Mouse (Mus musculus) layer of hippocampus, postnatal 25 days (tissue): ENCODE results near the gene Nphs2. TPM values are rescaled to one million over a fixed set of nuclear protein-coding genes. Genes with fewer than 3 reads are reported as not detected.
"Not testable (repeated sequence)": the region's sequence is repeated elsewhere in the genome, so short reads cannot be mapped to it uniquely, and the experiment has no call there.

Experiments
- DNase-seq, 2 experiments: peaks; one replicate each; pipeline ENCODE4 v3.0.0; 2022; ENCODE audit warnings: mixed read lengths in 2 of 2, low spot score in 1 of 2; ENCODE audit errors: extremely low spot score in 1 of 2
- total RNA-seq, 2 experiments: library from RNA; stranded (reverse); gene quantifications; 2 replicates each; pipeline ENCODE4 v1.2.3; 2021

The Nphs2 gene
- total RNA-seq, result under 1 TPM in 1 of 2 experiments, not detected in 1; 0.15 TPM

DNA sequence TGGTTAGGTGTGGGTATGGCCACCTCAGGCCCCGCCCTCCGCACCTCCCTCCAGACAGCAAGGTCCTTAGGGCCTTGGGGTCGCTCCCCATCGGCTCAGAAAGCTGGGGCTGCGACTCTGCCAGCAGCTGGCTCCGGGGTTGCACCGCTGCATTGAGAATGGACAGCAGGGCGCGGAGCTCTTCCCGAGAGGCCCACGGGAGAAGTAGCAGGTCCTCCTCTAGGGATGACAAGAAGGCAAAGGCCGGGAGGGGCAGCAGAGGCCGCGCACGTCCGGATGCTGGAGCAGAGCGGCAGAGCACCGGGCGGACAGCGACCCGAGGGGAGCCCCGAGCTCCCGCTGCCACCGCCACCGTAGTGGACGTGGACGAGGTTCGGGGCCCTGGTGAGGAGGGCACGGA is at the start of gene Nphs2:
Gene Nphs2 (plus strand): TSS at position 98 of the 400 bp plus-strand sequence.
- no peak for DNase-seq

DNA sequence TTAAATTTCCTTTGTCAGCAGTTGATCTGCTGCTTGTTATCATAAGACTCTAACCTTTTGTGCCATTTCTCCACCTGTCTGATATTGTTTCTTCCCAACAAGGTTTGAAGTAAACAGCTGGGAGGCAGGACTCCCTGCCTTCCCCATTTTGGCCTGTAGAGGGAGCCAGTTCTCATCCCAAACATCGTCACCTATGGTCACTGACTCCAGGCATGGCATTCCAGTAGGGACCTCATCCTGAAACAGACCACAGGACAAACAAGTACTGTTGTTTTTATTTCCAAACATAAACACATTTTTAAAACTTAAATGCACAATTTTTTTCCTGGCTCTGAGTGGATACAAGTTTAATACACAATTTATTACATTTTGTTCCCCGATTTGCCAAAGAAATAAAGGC is 47.2 kb upstream of the Nphs2 start:
- peak; percentile 42 to 77 for DNase-seq

DNA sequence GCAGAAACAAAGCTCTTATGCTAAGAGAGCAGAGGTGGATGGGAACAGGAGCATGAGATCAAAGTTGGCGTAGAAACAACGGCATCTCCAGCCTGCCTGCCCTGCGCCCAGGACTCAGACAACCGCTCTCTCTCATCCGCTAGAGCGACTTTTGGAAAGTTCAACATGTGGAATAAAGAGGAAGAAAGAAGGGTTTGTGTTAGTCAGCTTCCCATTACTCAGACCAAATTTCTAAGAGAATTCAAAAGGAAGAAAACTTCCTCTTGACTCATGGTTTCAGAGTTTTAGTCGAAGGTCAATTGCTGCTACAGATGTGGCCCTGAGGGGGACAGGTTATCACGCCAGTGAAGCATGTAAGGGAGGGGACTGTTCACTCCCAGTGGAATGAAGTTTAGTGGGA is 46.6 kb upstream of the Nphs2 start:
- no peak for DNase-seq

DNA sequence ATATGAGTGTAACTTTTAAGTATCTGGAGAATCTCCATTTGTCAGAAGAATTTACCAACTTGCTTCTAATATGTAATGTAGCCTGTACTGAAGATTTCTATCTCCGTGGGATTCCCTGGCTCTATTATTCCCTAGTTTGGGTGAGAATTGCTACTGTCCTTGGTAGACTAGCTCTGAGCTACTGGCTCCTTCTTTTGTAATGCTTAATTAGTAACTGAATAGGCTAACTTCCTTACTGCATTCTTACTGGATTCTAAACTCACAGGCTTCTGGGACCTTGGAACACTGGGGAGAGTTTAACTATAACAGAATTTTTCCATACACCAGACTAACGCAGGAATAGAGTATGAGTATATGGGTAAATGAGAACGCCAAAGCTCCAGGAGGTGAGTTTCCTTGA is 42.0 kb upstream of the Nphs2 start:
- not testable (repeated sequence) for DNase-seq

DNA sequence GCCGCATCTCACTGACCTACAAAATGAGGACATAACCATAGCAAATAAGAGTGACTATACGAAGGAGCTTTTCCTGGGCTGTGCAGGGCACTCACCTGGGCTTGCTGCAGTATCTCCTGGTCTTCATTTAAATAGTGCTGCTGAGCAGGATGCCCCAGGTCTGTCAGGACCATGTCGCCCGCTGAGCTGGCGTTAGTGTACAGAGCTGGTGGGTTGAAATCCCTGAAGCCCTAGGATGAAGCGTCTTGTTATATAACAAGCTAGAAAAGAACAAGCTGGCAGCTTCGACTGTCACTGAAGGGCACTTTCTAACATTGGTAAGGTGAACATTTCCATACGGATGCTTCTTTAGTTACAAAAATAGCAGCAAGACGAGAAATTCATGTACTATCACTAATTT is 40.1 kb upstream of the Nphs2 start:
- no peak for DNase-seq

DNA sequence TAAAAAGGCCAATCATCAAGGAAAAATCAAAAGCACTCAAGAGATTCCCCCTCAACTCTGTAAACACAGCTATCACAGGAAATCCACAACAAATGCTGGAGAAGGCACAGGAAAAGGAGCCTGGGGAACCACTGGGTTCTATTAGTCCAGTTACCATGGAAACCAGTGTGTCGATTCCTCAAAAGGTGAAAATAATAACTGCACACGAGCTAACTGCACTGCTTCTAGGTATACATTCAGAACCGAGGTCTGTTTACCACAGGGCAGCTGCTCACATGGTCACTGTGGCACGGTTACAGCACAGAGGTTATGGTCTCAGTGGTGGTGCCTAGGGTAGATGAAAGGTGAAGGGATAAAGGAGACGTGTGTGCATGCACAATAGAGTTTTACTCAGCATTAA is 38.9 kb upstream of the Nphs2 start:
- DNase-seq, result no peak

DNA sequence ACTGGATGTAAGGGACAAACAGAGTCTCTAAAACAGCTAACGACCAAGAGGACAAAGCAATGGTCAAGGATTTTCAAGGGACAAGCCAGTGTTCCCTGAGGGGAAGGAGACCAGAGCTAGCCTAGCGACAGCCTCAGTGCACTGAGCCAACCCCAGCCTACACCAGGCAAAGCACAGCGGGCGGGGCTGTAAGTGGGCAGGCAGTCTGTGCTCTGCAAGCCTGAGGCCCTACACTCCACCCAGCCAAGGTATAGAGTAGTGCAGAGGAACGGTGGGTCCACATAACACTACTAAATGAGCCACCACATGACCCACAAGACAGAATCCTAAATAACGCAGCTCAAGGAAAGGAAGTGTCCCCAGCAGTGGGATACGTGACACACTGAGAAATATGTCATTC is 36.9 kb upstream of the Nphs2 start:
- no peak for DNase-seq

DNA sequence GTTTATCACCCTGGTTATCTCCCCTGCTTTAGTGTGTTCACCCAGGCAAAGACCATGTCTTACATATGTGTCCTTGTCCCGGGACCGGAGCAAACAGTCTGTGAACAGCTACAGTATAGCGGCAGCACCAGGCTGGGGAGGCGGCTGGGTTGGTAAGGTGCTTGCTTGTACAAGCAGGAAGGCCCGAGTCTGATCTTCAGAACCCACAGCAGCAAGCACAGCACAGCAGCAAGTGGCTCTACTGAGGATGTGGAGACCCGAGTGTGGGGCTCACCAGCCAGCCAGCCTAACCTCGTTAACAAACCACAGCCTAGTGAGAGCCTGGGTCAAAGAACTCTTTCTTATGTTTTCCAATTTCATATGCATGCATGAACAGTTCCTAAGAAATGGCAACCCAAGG is 30.4 kb upstream of the Nphs2 start:
- no peak for DNase-seq

DNA sequence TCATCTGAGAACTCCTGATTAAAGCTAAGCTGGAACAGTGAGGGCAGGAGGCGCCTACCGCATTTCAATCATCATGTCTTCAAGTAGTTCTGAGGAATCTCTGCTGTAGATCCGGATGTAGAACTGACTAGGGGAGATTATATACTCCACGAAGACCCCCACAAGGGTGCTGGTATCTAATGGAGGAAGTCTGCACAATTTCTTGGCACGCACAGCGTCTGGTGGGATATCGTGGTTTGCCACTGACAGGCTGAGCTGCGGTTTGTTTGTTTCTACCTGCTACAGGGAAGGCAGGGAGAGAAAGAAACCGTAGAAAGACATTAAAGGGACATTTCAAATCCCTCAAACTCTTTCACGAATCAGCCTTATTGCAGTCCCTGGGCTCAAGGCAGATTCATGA is 26.3 kb upstream of the Nphs2 start:
- DNase-seq, result no peak

DNA sequence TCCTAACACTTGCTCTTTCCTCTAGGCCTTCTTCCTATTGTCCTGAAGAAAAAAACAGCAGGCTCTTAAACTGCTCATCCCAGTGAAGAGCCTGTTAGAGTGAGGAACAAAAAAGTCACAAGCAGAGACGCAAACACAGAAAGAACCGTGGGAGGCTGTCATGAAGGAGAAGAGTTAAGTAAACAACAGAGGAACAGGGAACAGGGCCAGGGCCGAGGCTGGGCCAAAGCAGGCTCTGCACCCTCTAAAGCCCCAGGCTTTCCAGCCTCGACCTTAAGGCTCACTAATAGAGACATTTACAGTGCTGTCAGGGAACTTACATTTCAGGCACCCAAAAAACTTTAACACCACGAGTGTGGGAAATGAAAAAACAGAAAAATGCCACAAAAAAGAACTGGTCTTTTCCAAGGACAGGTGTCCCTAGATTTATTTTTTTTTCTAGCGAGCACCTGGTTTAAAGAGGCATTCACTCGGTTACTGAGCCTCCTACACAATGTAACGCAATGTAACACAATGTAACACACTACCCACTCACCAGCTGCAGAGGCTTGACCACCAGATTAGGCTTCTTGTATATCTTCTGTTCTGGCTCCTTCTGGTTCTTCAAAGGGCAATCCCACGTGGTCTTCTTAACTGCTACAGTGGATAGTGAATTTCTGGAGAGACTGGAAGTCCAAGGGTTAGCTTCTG is 25.5 kb upstream of the Nphs2 start:
- DNase-seq, result no peak

DNA sequence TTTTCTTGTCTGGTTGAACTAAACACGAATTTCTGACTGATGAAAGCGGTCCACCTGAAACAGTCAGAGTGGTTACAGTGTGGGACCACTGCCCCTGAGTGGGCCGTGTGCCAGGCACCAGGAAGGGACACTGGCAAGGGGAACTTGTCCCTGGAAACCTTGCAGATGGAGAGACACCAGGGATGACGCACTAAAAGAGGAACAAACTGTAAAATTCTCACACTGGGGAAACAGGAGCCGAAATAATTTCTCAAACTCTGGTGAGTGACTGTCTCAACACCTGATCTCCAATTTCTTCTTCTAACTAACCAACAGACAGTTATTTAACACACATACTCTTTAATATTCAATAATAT is 25.0 kb upstream of the Nphs2 start:
- DNase-seq, result no peak

DNA sequence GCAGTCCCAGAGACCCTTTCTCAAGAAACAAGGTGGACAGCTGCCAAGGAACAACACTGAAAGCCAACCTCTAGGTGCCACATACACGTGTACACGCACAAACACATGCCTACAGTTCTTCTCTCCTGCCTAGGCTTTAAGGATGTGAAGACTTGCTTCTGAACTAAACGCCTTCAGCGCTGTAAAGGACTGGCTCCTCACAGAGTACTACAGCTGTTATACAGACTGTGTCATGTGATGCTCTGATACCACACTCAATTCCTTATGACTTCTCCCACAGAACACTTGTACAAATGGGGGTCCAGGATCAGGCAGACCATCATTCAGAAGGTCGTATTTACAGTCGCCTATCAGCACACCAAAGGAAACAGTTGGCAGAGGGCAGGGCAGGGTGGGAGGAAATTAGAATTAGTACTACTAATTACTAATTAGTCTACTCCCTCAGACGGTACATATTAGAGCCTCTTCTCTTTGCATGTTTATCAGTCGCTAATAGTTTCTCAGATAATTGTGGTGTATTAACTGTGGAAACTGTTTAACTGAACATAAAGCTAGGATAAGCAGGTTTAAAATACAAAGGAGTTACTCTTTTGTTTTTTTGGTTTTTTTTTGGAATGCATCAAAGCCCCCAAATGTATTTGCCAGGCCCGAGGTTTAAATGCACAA is 21.8 kb upstream of the Nphs2 start:
- DNase-seq, result no peak

DNA sequence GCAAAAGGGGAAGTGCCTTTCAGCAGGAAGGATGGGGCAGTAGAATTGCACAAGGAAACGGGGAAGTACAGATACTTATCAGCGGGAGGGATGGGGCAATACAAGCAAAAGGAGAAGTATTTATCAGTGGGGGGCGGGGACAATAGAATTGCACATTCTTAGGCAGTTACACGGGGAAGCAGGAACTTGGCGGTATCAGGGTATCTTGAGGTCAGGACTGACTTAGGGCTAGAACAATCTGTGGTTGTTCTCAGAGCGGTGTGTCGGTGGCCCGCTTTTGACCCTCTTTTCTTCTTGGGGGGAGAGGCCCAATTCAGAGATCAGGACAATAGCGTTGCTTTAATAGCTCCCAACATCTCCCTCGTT is 21.3 kb upstream of the Nphs2 start:
- DNase-seq, result not testable (repeated sequence)

DNA sequence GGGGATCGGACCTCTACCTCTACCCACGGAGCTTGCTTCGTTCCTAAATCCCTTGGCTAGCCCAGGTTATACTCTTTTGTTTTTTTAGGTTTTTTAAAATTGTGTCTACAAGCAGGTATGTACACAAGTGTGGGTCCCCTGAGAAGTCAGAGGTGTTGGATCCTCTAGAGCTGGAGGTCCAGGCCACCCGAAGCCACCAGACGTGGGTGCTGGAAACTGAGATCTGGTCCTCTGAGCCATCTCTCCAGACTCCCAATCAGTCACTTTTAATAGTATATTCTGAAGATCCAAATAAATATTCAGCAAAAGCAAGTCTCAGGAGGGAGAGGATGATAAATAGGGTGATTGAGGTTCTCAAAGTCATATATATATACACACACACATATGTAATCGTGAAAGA is 20.5 kb upstream of the Nphs2 start:
- no peak for DNase-seq

DNA sequence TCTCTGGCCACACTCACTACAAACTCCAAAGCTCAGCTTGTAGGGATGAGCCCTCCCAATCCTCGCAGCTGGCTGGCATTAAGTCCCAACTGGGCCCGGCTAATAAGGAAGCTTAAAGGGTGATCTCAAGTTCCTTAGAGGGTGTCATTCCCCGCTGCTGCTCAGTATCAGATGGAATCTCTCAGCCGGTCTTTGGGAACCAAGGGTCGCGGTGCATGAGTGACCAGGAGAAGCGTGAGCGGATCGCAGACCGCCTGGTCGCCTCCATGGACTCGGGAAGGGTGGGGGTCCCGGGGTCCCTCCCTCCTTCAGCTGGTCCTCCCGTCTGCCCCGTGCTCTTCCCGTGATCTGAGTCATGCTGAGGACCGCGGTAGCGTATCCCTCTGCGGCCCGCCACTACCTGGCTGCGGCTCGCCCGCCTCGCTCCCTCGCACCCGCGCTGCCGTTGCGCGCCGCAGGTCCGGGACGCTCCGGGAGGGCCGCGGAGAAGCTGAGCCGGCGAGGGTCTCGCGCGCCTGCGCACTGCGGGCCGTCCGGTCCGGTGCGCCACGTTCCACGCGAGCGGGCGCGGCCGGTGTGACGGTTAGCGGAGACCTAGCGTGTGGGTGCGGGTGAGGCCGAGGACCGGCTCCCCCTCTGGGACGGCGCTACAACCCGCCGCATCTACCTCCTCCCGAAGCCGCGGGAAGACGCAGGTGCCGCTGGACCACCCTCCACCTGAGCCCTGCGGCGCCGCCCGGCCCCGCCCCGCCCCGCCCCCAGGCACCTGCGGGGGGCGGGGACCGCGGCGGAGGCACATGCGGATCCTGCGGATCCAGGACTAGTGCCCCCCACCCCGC is 7.4 kb upstream of the Nphs2 start, which contains the start of gene Tdrd5:
Gene Tdrd5 (minus strand): TSS at position 754 of the 839 bp plus-strand sequence.
- DNase-seq, result peak; percentile 45 to 49

DNA sequence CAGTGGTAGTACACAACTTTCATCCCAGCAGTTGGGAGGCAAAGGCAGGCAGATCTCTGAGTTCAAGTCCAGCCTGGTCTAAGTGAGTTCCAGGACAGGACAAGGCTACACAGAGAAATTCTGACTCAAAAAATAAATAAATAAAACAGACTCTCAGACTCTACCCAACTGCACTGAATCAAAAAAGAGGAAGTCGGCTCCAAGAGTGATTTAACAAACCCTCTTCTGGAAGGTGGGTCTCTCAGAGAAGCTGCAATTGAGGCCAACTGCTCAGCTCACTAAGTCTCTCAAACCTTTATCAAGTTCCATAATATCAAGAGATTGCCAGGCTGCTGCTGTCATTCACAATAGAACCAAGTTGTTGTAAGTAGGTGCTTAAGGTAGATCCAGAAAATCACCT is 1.9 kb upstream of the Nphs2 start:
- DNase-seq, result no peak

DNA sequence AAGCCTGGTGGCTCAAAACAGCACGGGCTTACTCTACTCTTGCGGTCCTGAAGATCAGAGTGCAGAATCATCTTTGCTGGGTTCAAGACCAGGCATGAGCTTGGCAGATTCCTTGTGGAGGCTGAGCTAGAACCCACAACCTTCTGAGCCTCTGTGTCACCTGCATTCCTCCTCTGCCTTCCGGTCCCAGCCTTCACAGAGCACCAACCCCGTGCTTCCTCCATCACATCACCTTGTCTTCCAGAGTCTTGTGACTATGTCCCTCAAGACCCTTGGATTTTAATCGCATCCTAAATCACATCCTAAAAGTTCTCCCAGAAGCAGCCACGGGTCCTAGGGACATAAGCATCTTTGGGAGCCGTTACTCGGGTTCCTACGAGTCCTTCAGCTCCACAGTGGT is 12.6 kb downstream of the Nphs2 start:
- DNase-seq, result no peak

DNA sequence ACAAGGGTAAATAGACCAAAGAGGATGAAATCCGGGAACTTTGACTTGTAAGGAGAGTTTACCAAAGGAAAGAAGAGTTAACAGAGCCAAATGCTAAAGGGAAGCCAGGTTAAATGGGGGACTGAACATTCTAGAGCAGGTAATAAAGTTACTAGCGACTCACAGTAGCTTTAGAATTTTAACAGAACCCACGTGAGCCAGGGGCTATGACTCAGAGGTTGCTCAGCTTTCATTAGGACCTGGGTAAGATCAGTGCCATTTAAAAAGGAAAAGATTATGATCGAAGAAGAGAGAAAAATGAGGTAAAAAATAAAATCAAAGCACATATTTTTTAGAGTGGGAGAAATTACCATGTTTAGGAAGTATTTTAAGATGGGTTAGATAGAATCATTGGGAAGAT is 30.3 kb downstream of the Nphs2 start:
- no peak for DNase-seq

DNA sequence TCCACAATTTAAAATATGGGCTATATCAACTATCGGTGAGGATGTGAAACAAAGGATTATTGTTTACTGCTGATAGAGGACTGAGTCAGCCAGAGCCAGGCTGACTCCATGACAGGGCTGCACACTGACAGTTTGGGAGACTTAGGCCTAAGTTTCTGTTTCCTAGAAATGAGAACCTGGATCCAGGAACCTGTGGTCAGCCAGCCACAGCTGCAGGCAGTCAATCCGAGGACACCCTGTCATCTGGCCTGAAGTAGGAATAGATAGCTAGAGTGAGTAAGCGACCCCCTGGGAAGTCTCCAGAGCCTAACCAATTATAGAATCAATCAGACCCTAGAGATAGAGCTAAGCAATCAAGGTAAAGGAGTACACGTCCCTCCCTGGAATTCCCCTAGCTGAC is 33.9 kb downstream of the Nphs2 start:
- DNase-seq, result no peak

DNA sequence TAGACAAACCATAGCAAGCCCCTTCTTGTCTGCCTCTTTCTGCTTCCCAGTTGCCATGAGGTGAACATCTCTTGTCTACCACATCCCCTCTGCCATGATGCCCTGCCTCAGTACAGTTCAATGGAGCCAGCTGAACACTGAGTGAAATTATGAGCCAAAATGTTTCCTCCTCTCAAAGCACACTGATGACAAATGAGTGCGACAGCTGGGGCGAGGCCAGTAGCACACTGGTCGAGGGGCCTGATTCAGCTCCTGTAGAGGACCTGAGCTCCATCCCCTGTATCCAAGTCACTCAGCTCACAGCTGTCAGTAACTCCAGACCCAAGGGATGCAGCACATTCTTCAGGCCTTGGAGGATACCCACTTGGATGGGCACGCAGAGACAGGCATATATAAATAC is 35.1 kb downstream of the Nphs2 start:
- no peak for DNase-seq

DNA sequence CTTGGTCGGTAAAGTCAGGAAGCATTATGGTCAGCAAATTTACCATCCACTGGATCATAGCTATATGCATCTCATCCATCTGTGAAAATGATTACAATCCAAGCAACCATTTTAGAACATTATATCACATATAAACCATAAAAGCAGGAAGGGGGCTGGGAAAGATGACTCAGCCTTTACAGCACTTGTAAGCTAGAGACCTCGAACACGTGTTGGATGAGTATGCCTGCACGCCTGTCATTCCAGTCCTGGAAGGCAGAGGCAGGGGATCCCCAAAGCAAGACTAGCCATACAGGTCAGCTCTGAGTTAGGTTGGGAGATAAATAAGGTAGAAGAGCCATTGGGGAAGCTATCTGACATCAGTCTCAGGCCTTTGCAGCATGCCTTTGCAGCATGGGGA is 38.5 kb downstream of the Nphs2 start:
- no peak for DNase-seq

DNA sequence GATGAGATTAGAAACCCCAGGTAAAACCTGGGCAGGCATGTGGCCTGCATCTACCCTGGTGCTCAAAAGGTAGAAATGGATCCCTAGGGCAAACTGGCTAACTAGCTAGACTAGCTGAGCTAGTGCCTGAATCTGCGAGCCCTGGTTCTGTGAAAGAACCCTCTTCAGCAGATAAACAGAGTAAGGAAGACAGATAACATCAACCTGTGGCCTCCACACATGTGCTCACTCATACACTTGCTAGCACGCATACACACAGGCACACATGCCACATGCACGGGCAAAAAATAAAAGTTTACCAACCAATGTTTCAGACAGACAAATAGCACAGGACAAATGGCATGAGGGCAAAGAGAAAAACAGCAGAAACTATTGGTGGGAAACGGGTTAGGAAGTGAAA is 39.9 kb downstream of the Nphs2 start:
- no peak for DNase-seq
